Mouse (Mus musculus): ENCODE results near the gene Wnt5a. TPM values are rescaled to one million over a fixed set of nuclear protein-coding genes. Genes with fewer than 3 reads are reported as not detected.

The Wnt5a gene
- total RNA-seq, 2 experiments from 2014 or later = 10.0 to 11.3 TPM

DNA sequence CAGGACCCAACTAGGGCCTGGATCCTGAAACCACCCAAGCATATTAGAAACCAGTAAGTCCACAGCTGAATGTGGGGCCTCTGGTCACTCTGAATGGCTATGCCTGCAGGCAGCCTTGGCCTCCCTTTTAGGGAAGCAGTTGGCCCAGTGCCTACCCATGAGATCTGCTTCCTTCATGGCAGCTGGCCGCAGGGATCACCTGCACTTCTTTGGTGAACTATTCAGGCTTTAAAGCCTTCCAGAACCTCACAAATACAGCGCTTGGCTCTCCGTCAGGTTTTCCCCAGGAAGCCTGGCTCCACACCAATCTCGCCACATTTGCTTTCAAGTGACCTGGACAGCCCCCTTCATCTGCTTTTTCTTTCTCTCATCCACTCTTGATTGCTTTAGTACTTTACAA lies 31.3 kb downstream of the Wnt5a start:
- peak; percentile 24 to 42 for DNase-seq (ENCODE audit: extremely low spot score in 1 of 2, low spot score in 2 of 2)
- intact Hi-C loops (cut with DNase I) = no loop called here

DNA sequence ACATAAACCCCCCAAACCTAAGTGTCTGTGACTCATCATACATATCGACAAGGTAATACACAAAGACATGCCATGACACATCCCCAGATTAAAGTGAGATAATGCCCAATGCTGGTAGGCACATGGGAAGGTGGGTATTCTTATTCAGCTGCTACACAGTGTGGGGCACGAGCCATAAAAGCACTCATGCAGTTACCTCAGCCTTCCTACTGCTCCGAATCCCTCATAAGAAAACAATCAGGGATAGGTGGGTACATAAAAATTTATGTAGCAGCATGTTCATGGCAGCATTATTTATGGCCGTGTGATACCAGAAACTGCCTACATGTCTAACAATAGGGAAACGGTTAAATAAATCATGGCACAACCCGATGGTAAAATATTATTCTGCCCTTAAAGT lies 35.0 kb downstream of the Wnt5a start:
- no peak for DNase-seq (ENCODE audit: extremely low spot score in 1 of 2, low spot score in 2 of 2)
- intact Hi-C loops (cut with DNase I) = no loop called here

DNA sequence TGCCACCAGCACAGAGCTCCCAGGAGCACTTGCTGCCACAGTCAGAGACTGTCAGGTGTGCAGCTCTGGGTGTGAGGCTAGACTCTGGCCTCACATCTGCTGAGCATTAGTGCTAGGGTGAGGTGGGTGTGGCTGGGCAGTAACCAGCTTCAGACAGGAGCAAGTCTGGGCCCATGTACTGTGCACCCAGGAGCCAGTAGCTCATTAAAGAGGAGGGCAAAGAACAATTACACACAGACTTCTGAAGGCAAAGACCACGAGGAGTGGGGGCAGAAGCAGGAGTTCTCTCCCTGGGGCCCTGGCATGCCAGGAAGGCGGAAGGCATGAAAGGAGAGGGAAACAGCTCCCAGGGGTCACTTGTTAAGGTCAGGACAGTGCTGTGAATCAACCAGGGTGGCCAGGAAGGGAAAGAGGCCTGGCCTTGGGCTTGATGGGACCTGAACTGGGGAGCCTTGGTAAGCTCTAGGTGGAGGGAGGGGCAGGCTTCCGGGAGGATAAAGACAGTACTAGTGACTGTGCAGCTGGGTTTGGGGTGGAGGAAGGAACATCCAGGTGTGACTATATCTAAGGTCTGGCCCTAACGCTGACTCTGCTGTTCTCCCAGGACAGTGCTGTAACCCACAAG lies 37.7 kb downstream of the Wnt5a start:
- intact Hi-C loops (cut with DNase I) = no loop called here
- DNase-seq (ENCODE audit: extremely low spot score in 1 of 2, low spot score in 2 of 2) = no peak

DNA sequence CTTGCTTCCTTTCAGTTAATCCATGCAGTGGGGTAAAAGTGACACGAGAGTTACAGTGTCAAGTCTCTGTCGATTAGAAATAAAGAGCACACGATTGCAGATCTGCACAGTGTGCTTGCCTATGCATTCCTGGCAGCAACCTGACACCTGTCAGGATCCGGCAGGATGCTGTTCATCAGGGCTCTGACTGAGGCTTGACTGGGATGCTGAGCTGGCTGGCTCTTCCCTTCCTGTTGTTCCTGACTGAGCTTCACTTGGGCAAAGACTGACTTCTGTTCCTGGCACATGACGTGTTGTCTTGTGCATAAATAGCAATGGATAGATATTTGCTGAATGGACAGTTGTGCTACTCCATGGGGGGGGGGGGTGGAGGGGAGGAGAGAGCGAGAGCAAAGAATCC lies 57.3 kb downstream of the Wnt5a start:
- intact Hi-C loops (cut with DNase I) = no loop called here
- DNase-seq (ENCODE audit: extremely low spot score in 1 of 2, low spot score in 2 of 2) = no peak
